Mouse (Mus musculus): ENCODE results near the gene Rab11b. TPM values are rescaled to one million over a fixed set of nuclear protein-coding genes. Genes with fewer than 3 reads are reported as not detected.

The Rab11b gene
- total and polyA plus RNA-seq, 3 experiments, result 24.0 to 105 TPM; not detected in 1

GRCm38 (mm10) chr17:33728396-33728795 is 31.9 kb downstream of the Rab11b start:
- no peak overlapping the region for H3K27ac ChIP-seq (ENCODE audit: control insufficient read depth, low read depth, low read length)
- no peaks in the 10 kb centered on the region for H3K36me3 ChIP-seq (ENCODE audit: control insufficient read depth in 1 of 2, insufficient read depth in 2 of 2, low read length in 2 of 2)
- H3K79me2 ChIP-seq (ENCODE audit: control insufficient read depth, insufficient read depth, low read length, poor library complexity), result no peaks in the 10 kb centered on the region
- no peak overlapping the region for H3K9ac ChIP-seq (ENCODE audit: control insufficient read depth, low read depth, low read length, poor library complexity, severe bottlenecking)
- TF ChIP-seq ZNF384 (IDR thresholded peaks at IDR 0.05; ENCODE audit: low read depth, low read length) (no peak), BHLHE40 (IDR thresholded peaks at IDR 0.05; ENCODE audit: borderline replicate concordance, low read depth, low read length) (no peak), RCOR1 (IDR thresholded peaks at IDR 0.05; ENCODE audit: low read depth, low read length) (no peak), MAFK (IDR thresholded peaks at IDR 0.05; ENCODE audit: borderline replicate concordance, low read depth, low read length) (no peak), NRF1 (IDR thresholded peaks at IDR 0.05; ENCODE audit: insufficient read depth, low read depth, low read length, poor library complexity, severe bottlenecking) (no peak)
- H3K4me3 ChIP-seq (ENCODE audit: control insufficient read depth in 1 of 2, insufficient read depth in 1 of 2, low read depth in 2 of 2, low read length in 2 of 2), result no peak overlapping the region
- DNase-seq (ENCODE audit: low read depth, low spot score), result no peak
- peaks cover 0 to 4% of the 10 kb centered on the region in 2 experiments; a peak in 1 of 4 replicates for H3K4me1 ChIP-seq (ENCODE audit: control insufficient read depth in 1 of 2, insufficient read depth in 2 of 2, low read length in 2 of 2)
- no peaks in the 10 kb centered on the region for H3K27me3 ChIP-seq (ENCODE audit: control insufficient read depth in 1 of 2, insufficient read depth in 2 of 2, low read length in 2 of 2)
- H3K9me3 ChIP-seq (replicated peaks; ENCODE audit: insufficient read depth, low read length), result no peaks in the 10 kb centered on the region

- H3K36me3 ChIP-seq (ENCODE audit: control insufficient read depth in 1 of 2, insufficient read depth in 2 of 2, low read length in 2 of 2), result peaks cover 0 to 7% of the 10 kb centered on the region in 2 experiments; a peak in 2 of 4 replicates
- peaks cover 3% of the 10 kb centered on the region; the same call in 1 of the 2 replicates for H3K79me2 ChIP-seq (ENCODE audit: control insufficient read depth, insufficient read depth, low read length, poor library complexity)
- DNase-seq (ENCODE audit: low read depth, low spot score), result no peak
- no peaks in the 10 kb centered on the region for H3K9me3 ChIP-seq (replicated peaks; ENCODE audit: insufficient read depth, low read length)
- H3K9ac ChIP-seq (ENCODE audit: control insufficient read depth, low read depth, low read length, poor library complexity, severe bottlenecking), result no peak overlapping the region
- H3K27ac ChIP-seq (ENCODE audit: control insufficient read depth, low read depth, low read length), result no peak overlapping the region
- no peak overlapping the region for H3K4me3 ChIP-seq (ENCODE audit: control insufficient read depth in 1 of 2, insufficient read depth in 1 of 2, low read depth in 2 of 2, low read length in 2 of 2)
- TF ChIP-seq KAT2A (conservative IDR thresholded peaks at IDR 0.05; ENCODE audit: low read depth, low read length) (no peak), CHD1 (IDR thresholded peaks at IDR 0.05; ENCODE audit: low read depth, low read length) (no peak), HCFC1 (IDR thresholded peaks at IDR 0.05; ENCODE audit: low read depth, low read length) (no peak)
- no peaks in the 10 kb centered on the region for H3K27me3 ChIP-seq (ENCODE audit: control insufficient read depth in 1 of 2, insufficient read depth in 2 of 2, low read length in 2 of 2)
- peaks cover 5 to 9% of the 10 kb centered on the region in 2 experiments; a peak in 3 of 4 replicates for H3K4me1 ChIP-seq (ENCODE audit: control insufficient read depth in 1 of 2, insufficient read depth in 2 of 2, low read length in 2 of 2)
Observed at GRCm38 (mm10) chr17:33719736-33720378, 40.5 kb downstream of the Rab11b start.

GRCm38 (mm10) chr17:33718944-33719725 is 41.2 kb downstream of the Rab11b start:
- H3K36me3 ChIP-seq (ENCODE audit: control insufficient read depth in 1 of 2, insufficient read depth in 2 of 2, low read length in 2 of 2), result peaks cover 0 to 14% of the 10 kb centered on the region in 2 experiments; a peak in 2 of 4 replicates
- TF ChIP-seq JUND (IDR thresholded peaks at IDR 0.05; ENCODE audit: low read depth, low read length) (no peak), POLR2AphosphoS2 (IDR thresholded peaks at IDR 0.05; ENCODE audit: low read length) (no peak), ZNF384 (IDR thresholded peaks at IDR 0.05; ENCODE audit: low read depth, low read length) (no peak), POLR2AphosphoS5 (IDR thresholded peaks at IDR 0.05; ENCODE audit: borderline replicate concordance, low read depth, low read length) (no peak), RCOR1 (IDR thresholded peaks at IDR 0.05; ENCODE audit: low read depth, low read length) (no peak), E2F4 (IDR thresholded peaks at IDR 0.05; ENCODE audit: borderline replicate concordance, low read depth, low read length) (no peak), USF1 (IDR thresholded peaks at IDR 0.05; ENCODE audit: low read depth, low read length) (no peak), MAX (IDR thresholded peaks at IDR 0.05; ENCODE audit: low read length) (no peak), MAZ (IDR thresholded peaks at IDR 0.05; ENCODE audit: low read depth, low read length) (no peak), TBP (IDR thresholded peaks at IDR 0.05; ENCODE audit: low read depth, low read length) (no peak), SIN3A (IDR thresholded peaks at IDR 0.05; ENCODE audit: low read length) (no peak), MEF2A (IDR thresholded peaks at IDR 0.05; ENCODE audit: extremely low read depth, insufficient replicate concordance, low read depth, low read length, poor library complexity, severe bottlenecking) (no peak), SMC3 (IDR thresholded peaks at IDR 0.05; ENCODE audit: low read depth, low read length) (no peak), TCF12 (IDR thresholded peaks at IDR 0.05; ENCODE audit: low read depth, low read length) (no peak), MXI1 (IDR thresholded peaks at IDR 0.05; ENCODE audit: low read depth, low read length) (no peak), ZKSCAN1 (IDR thresholded peaks at IDR 0.05; ENCODE audit: low read depth, low read length) (no peak)
- peaks cover 10 to 17% of the 10 kb centered on the region in 2 experiments for H3K4me1 ChIP-seq (ENCODE audit: control insufficient read depth in 1 of 2, insufficient read depth in 2 of 2, low read length in 2 of 2)
- H3K4me3 ChIP-seq (ENCODE audit: control insufficient read depth in 1 of 2, insufficient read depth in 1 of 2, low read depth in 2 of 2, low read length in 2 of 2), result peak overlapping the region; percentile 23 to 41; a peak in 3 of 4 replicates
- no peak overlapping the region for H3K27ac ChIP-seq (ENCODE audit: control insufficient read depth, low read depth, low read length)
- peaks cover 3% of the 10 kb centered on the region; the same call in 1 of the 2 replicates for H3K79me2 ChIP-seq (ENCODE audit: control insufficient read depth, insufficient read depth, low read length, poor library complexity)
- H3K9me3 ChIP-seq (replicated peaks; ENCODE audit: insufficient read depth, low read length), result no peaks in the 10 kb centered on the region
- peak; percentile 27 for DNase-seq (ENCODE audit: low read depth, low spot score)
- no peaks in the 10 kb centered on the region for H3K27me3 ChIP-seq (ENCODE audit: control insufficient read depth in 1 of 2, insufficient read depth in 2 of 2, low read length in 2 of 2)
- H3K9ac ChIP-seq (ENCODE audit: control insufficient read depth, low read depth, low read length, poor library complexity, severe bottlenecking), result no peak overlapping the region
